Mouse (Mus musculus) ovary, postnatal 10 days (tissue): Measurements from ENCODE around the gene Noto.

Experiments used
- DNase-seq: peaks from one replicate; pipeline ENCODE4 v3.0.0; 2022; ENCODE audit warnings: low spot score

The Noto gene

DNA sequence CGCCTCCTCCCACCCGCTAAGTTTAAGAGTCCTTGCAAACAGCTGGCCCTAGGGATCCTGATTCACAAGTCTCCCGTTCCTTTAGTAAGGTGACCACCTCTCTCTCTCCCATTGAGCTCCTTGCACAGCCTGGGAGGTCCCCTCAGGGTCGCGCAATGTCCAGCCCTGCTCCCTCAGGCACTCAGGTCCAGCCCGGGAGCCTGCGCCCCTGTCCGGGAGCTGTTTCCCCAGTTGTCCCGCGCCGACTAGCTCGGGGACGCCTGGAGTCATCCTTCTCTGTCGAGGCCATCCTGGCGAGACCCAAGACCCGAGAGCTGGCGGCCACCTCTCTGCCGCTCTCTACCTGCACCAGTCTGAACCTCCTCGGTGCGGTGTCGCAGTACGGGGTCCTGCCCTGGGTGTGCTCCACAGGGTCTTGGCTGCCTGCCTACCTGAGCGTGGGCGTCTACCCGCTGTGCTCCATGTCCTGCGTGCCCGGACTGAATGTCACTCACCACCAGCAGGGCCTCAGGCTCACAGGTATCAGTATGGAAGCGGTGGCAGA lies at the start of gene Noto:
TSS of gene Noto (plus strand) at position 51 of the 544 bp plus-strand sequence.
- no peak for DNase-seq

DNA sequence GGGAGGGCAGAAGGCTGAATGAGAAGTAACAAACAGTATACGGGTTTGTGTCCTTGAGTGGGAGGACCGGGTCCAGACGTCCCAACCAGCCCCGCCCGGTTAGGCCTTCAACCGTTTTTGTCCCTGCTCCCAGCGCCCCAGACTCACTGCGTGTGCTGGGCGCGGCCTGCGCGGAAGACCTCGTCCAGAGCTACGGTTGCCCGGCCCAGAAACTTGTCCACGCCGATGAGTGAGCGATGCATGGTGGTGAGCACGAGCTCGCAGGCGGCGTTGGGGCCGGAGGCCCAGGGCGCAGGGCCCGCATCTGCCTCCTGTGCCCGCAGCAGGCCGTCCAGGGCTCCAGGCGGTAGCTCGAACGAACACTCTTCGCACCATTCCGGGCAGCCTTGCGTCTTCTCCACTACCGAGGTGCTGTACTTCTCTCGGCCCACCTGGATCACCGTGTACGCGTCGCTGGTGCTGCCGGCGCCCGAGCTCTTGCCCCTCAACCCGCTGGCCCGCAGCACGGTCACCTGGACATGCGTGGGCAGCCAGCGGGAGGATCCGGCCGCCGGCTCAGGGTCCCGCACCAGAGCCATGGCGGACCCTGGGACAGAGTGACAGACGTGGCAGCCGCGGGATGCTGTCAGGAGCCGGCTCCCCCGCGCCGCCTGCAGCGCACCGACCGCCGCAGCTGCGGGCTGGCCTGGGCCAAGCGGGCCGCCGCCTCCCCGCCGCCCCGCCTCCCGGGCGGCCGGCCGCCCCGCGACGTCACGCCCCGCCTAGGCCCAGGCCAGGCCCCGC lies 49.5 kb upstream of the Noto start, which contains the start of gene Rab11fip5:
TSS of gene Rab11fip5 (minus strand) at position 684 of the 783 bp plus-strand sequence.
- DNase-seq: no peak

GRCm38 (mm10) chr6:85374734-85375114 lies 49.0 kb upstream of the Noto start:
- DNase-seq: peak; percentile 90

DNA sequence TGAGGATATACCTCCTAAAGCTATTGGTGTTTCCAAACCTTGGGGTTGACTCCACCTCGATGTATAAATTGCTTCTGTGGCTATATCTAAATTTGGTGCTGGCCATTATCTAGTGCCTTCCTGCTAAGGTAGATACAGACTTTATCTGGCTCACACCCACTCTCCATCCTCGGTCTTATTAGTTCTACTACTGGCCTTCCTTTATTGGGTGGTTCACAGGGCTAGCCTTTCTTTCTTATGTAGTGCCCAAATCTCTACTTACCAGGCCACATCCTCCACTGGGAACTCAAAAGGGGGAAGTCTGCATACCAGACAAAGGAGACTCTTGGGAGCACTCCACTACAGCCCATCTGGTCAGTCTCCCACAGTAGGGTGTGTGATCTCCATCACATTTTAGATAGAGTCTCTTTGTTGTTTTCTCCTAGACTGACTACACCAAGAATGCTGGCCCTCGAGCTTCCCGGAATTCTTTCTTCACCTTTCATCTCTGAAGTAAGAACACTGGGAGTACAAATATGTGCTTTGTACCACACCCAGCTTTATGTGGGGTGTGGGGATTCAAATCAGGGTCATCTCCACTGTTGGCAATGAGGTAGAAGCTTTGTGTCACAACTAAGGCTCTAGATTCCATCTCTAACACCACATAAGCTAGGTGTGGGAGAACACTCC lies 46.5 kb upstream of the Noto start:
- no peak for DNase-seq

DNA sequence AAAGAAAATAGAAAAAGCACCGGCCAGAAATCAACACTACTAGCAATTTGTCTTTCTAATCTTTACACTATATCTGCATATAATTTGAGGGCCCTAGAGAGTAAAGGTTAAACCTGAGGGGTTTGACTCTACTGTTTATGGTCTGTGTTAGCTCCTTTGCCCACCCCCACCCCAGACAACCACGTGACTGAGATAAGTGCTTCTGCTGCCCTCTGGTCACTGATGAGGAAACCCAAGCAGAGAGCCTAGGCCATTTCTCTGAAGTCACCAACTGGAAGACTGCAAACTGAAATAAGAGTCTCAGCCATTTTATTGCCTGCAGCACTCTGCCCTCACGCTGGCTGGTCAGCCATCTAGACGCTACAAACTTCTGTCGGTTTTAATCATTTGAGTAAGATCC lies 45.8 kb upstream of the Noto start:
- no peak for DNase-seq

DNA sequence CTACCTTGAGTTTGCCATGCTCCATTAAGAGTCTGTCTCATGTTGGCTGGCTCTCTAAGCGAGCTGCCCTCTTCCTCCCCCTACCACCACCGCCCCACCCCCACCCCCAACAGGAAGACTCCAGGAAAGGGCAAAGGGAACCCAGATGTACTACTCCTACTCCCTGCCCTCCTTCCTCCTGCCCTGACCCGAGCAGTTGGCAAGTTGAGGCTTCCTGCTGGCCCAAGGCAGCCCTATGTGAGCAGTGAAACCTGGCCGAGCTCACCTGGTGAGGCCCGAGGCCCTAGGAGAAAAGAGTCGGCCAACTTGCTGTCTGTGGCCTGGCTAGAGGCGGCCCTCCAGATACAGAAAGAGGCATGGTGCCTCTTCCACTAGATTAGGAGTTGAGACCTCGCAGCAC lies 45.1 kb upstream of the Noto start:
- DNase-seq: no peak

DNA sequence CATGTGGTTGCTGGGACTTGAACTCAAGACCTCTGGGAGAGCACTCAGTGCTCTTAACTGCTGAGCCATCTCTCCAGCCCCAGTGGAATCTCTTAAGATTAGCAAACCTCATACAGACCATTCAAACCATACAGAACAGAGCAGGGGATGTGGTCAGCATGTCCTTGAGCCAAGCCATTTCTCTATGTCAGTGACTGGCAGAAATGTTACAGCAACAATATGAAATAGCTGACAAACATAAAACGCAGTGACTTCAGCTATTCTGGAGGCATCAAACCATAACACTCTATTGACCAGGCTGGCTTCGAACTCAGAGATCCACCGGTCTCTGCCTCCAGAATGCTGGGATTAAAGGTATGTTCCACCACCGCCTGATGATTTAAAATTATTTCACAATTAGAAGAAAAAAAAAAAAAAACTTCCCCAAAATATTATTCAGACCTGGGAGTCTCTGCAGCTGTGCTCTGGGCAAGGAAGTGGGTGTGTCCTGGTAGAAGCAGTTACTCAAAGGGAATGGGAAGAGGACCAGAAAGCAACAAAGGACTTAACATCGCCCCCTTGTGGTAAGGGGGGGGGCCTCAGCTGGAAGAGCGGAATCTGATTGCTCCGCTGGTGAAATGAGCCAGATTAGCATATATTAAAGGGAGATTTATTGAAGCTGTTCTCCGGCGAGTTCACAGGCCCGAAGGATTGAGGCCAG lies 43.3 kb upstream of the Noto start:
- no peak for DNase-seq

- no peak for DNase-seq
Measured at GRCm38 (mm10) chr6:85380901-85381647, 42.6 kb upstream of the Noto start.

- DNase-seq: no peak
Measured at GRCm38 (mm10) chr6:85381648-85382020, 42.1 kb upstream of the Noto start.

DNA sequence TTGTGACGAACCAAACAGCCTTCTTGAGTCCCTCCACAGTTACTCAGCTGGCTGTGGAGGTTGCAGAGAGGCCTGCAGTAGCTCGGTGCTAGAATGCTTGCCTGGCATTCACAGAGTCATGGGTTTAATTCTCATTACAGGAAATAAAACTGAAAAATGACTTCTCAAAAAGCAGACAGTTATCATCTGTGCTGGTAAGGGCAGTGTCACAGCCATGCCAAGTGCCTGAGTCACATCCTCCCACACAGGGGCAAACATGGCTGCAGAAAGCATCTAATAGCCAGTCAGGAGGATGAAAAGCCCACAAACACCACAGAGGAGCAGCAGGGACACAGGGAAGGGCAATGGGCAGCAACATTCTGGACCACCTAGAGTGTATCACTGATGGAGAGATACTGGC lies 40.9 kb upstream of the Noto start:
- no peak for DNase-seq

DNA sequence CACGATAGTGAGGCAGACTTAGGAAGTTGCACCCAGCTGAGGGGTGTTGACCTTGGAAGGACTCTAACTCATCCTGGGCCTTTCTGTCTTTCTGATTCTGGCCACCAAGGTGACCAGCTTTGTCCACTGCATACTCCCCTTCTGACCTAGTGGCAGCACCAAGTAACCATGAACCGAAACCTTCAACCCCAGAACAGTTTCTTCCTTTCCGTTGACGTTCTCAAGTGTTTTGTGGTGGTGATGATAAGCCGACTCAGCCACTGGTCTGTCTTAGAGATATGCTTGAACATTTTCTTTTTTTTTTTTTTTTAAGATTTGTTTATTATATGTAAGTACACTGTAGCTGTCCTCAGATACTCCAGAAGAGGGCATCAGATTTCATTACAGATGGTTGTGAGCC lies 35.1 kb upstream of the Noto start:
- DNase-seq: no peak

DNA sequence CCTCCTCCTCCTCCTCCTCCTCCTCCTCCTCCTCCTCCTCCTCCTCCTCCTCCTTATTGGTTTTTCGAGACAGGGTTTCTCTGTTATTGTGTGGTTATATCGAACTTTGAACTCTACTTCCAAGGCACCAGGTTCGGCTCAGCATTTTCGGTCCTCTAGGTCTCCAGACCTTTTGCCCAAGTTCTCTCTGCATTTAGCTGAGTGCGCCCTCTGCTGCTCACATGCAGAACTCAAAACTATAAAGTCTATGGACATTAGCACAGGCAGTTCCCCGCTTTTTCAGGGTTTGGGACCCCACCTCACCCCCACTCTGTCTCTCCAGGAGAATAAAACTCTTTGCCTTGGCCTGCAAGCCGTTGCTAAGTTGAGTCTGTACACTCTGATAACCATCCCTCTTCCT lies 31.9 kb upstream of the Noto start:
- no peak for DNase-seq

GRCm38 (mm10) chr6:85395360-85395759 lies 28.3 kb upstream of the Noto start:
- DNase-seq: no peak

DNA sequence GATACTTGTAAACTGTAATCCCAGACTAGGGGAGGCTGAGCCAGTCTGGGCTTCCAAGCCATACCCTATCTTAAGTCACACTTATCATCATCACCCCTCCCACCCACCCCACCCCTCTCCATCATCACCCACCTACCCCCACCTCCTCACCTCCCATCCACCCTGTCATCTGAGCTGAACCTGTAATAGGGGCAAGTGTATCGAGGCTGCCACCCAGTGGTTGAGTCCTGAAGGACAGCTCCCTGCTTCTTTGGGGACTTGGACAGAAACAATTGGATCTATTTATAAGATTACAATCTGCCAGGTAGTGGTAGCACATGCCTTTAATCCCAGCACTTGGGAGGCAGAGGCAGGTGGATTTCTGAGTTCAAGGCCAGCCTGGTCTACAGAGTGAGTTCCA lies 26.5 kb upstream of the Noto start:
- DNase-seq: no peak

DNA sequence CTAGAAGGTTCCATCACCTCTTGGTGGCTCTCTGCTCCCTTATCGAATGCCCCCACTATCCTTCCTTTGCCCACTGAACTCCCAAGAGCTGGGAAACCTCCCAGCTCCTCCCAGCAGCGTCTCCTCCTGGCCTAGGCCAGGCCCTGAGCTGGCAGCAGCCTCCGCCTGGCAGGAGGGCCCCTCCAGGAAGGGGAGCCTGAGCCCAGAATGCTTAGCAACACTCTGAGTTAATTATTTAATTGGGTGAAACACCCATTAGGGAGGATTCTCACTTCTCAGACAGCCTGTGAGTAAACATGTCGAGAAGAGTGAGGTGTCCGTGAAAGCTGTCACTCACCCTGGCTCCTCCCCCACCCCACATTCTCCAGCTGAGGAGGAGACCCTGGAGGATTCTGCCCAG lies 24.0 kb upstream of the Noto start:
- DNase-seq: no peak

DNA sequence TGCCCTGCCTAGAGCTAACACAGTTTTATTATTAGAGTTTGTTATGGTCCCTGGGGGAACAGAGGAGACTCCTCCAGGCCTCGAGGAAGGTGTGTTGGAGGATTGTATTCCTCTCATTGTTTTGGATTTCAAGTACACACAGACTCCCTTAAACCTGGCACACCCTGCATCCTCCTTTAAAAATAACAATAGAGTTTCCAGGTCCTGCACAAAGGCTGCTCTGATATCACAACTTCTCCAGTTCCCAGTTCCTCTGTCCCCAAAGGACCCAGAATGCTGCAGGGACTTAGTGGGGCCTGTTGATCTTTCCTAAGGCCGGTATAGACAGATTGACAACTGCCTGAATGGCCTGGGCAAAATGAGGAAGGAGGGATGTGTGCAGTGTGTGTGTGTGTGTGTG lies 21.1 kb upstream of the Noto start:
- DNase-seq: no peak

- DNase-seq: no peak
Measured at GRCm38 (mm10) chr6:85403039-85403438, 20.6 kb upstream of the Noto start.

GRCm38 (mm10) chr6:85409003-85409402 lies 14.7 kb upstream of the Noto start:
- no peak for DNase-seq

DNA sequence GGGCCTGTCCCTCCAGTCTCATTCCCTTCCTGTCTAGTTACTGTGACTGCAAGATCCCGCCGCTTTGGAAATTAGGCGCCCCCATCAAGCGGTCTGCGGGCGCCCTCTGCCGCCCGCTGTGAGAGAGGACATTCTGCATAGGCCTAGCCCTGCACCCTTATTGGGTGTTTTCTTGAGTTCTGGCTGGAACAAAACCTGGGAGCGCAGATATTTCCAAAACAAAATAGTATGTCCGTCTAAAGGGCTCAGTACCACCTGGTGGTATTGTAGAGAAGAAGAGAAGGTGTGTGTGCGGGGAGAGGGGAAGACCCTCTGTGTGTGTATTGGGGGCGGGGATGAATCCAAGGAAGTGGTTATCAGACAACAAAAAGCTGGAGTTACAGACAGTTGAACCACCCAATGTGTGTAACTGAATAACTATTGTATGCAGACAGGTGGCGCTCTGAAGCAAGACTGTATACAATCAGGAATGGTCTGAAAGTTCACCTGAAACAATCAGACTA lies 12.9 kb upstream of the Noto start:
- DNase-seq: peak; percentile 31

GRCm38 (mm10) chr6:85415829-85416228 lies 7.9 kb upstream of the Noto start:
- no peak for DNase-seq

- no peak for DNase-seq
Measured at GRCm38 (mm10) chr6:85419150-85419549, 4.5 kb upstream of the Noto start.

- DNase-seq: no peak
Measured at GRCm38 (mm10) chr6:85431274-85431841, 7.7 kb downstream of the Noto start.
